Mouse (Mus musculus): Measurements from ENCODE around the gene Nudt4.
A peak's percentile ranks its signal among the peaks of the same experiment; 100 is the strongest.

GRCm38 (mm10) chr10:95563851-95564845, at the start of gene Nudt4:
- TF ChIP-seq HCFC1 (IDR thresholded peaks at IDR 0.05; ENCODE audit: borderline replicate concordance, insufficient read depth, low read length) (0 out of 2 replicates have a peak, but pooled peaks have one; percentile 57), ZNF384 (IDR thresholded peaks at IDR 0.05; ENCODE audit: low read depth, low read length) (no peak), MAFK (IDR thresholded peaks at IDR 0.05; ENCODE audit: insufficient read depth, low read depth, low read length) (no peak), CHD2 (IDR thresholded peaks at IDR 0.05; ENCODE audit: low read depth, low read length) (no peak)
